Mouse (Mus musculus) left cerebral cortex, adult 8-10 months (tissue): ENCODE results near the gene Parp11. TPM values are rescaled to one million over a fixed set of nuclear protein-coding genes. Genes with fewer than 3 reads are reported as not detected.
"Not testable (repeated sequence)": the region's sequence is repeated elsewhere in the genome, so short reads cannot be mapped to it uniquely, and the experiment has no call there.

Experiments used
- DNase-seq, 2 experiments: peaks; one replicate each; pipeline ENCODE4 v3.0.0; 2022; ENCODE audit warnings: low spot score in 2 of 2
- total RNA-seq, 4 experiments: library from RNA; stranded (reverse); gene quantifications; 2 replicates each; pipeline ENCODE4 v1.2.4; 2022

Gene Parp11
- total RNA-seq, 4 experiments from 2014 or later: 26.2 to 39.0 (median 35.6) TPM

GRCm38 (mm10) chr6:127494357-127494756 lies 47.7 kb downstream of the Parp11 start:
- DNase-seq: no peak

GRCm38 (mm10) chr6:127495251-127495650 lies 48.6 kb downstream of the Parp11 start:
- no peak for DNase-seq

- DNase-seq: no peak
These were observed 49.2 kb downstream of the Parp11 start for GRCm38 (mm10) chr6:127495876-127496275.

DNA sequence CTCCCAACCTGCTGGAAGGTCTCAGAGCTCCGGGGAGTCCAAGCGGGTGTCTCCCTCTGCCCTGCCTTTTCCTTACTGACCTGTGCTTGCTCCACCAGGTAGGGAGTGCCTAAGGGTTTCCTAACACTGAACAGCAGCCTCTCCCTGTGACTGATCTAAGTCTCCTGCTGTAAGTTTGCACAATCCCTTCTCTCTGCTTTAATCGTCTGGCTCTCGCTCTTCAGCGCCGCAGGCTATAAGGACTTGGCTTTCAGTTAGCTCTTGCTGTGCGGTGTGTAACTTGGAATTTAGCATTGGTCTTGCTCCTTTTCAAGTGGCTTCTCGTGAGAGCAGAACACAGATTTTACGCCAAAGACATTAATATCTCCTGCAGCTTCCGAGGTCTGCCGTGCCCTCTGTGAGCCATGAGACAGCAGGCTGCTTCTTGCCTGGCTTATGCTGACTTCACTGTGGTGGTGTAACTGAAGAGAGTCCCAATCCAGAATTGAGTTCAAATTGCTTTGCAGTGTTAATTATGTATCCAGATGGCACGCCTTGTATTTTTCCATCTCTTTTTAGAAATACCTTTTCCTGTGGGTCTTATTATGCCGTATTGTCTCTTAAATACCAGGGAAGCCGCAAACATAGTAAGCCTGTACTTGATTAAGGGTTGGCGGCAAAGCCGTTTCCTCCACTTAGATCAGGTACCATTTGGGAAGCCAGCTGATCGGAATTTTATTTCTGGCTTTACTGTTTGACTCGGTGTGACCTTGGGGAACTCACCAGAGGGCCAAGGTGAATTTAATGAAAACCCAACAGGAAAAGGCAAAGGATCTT lies 50.4 kb downstream of the Parp11 start:
- DNase-seq: no peak

GRCm38 (mm10) chr6:127500119-127500518 lies 53.5 kb downstream of the Parp11 start:
- DNase-seq: no peak

DNA sequence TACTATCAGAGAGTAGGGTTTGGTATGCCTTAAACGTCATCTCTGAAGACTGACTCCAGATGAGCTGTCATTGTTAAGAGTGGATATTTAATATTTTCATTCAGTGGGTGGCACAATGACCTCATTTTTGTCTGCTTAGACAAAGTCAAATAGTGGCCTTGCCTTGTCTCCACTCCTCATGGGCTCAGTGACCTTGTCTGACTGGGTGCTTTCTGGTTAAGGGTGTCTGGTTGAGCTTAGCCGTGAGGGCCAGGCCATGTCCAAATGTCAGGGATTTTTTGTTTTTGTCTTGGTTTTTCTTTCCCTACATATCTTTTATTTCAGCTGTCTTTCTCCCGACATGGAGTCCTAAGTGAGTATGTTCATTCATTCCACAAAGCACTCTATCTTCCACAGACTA lies 54.2 kb downstream of the Parp11 start:
- no peak for DNase-seq

GRCm38 (mm10) chr6:127502530-127502929 lies 55.9 kb downstream of the Parp11 start:
- DNase-seq: no peak

- DNase-seq: not testable (repeated sequence)
These were observed 67.1 kb downstream of the Parp11 start for GRCm38 (mm10) chr6:127513776-127514175.

DNA sequence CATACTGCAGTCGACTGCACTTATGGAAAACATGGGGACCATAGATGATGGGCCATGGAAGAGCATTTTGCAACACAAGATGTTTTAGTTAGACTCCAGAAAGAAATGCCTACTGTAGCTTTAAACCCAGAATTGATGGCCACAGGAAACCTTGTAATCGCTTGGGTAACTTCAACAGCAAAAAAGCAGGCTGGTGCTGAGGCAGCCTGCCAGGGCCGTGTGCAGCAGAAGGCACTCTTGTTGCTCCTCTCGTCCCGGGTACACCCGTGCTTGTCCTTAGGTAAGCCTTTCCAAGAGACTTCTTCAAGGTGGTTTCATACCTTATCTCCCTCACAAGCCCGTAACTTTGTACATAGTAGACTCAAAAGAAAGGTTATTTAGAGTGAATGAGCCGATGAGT lies 74.5 kb downstream of the Parp11 start:
- DNase-seq: no peak

DNA sequence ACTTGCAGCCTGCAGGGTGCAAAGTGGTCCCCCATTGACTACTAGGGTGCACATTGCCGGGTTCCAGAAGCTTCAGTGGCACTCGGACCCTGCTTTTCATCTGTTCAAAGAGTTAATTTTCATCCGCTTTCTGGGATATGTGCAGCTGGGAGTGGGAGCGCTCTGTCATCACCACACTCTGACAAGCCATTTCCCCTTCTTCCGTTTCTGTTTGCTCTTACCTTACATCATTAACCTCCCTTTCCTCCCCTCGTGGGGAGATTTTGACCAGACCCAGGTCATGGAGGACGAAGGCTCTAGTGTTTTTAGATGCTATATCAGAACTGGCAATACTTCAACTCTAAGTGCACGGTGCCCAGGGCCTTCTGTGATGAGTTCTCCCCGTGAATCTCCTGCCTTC lies 75.7 kb downstream of the Parp11 start:
- no peak for DNase-seq

- no peak for DNase-seq
These were observed 77.8 kb downstream of the Parp11 start for GRCm38 (mm10) chr6:127524442-127524841.

DNA sequence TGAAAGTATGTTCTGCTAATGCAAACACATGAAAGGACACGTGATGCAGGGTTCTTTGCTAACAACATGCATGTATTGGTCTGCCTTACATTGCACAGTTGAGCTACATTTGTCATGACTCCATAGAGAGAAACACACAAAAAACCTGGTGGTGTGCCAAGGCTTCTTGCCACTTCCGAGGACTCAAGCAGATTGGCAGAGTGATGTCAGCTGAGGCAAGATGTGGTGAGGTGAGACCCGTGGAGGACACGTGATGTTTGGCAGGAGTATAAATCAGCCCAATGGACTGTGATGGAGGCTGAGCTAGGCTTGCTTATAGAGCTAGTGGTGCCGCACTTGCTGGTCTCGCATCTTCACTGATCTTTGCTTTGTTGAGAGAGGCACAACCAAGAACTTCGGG lies 82.0 kb downstream of the Parp11 start:
- DNase-seq: no peak

DNA sequence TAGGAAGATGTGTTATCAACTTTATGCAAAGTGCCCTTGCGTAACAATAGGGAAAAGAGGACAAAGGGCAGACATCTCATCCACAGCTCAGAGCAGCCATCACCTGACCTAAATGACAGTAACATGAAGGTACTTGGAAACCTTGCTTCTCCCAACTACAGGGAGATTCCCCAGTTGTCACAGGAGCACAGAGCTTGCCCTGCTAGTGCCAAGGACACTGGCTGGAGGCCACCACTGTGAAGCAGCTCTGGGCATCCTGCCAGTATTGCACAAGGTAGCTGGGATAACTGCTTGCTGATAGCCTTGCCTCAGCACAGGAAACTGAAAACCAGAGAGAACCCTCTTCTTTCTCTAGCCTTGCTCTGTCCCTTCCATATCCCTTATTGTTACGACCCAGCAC lies 82.8 kb downstream of the Parp11 start:
- no peak for DNase-seq

DNA sequence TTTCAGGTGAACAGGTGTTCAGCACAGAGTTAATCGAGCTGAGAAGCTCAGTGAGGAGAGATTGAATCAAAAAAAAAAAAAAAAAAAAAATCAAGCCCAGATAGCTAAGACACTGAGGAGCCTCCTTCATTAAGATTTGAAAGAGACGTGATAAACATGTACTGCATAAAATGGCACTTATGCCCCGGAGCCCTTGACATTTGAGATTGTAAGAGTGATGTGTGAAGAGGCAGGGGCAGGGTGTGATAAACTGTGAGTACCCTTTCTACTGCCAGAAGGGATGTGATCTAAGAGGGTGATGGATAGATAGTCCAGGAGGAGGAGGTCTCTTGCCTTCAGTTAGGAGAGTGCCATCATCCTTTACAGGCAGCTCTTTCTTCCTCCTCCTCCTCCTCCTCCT lies 83.6 kb downstream of the Parp11 start:
- DNase-seq: no peak

GRCm38 (mm10) chr6:127531412-127532205 lies 85.0 kb downstream of the Parp11 start:
- DNase-seq: no peak

DNA sequence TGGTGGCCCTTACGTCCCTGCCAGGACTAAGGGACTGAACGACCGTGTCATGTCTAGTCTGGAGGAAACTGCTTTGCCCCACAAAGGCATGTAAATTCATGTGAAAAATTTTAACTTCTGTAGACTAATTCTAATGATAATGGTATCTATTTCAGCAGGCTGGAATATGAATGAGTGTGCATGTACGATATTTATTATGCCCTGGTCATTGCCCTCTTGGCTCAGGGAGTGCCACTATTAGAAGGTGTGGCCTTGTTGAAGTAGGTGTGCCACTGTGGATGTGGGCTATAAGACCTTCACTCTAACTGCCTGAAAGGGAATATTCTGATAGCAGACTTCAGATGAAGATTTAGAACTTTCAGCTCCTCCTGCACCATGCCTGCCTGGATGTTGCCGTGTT lies 85.7 kb downstream of the Parp11 start:
- no peak for DNase-seq

DNA sequence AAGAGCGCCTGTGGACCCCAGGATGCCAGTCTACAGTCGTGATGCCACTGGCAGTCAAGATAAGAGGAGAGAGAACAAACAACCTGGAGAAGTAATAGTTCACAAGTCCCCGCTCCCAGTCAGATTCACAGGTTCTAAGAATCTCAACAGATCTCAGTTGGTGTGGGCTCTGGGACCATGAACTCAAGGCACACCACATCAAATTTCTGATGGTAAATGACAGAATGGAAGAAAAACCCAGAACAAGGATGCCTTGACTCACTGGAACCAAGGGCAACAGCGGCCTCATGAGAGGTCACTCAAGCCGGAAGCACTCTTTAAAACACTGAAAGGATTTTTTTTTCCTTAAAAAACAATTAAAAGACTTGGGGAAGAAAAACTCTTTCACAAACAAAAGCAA lies 87.1 kb downstream of the Parp11 start:
- no peak for DNase-seq

DNA sequence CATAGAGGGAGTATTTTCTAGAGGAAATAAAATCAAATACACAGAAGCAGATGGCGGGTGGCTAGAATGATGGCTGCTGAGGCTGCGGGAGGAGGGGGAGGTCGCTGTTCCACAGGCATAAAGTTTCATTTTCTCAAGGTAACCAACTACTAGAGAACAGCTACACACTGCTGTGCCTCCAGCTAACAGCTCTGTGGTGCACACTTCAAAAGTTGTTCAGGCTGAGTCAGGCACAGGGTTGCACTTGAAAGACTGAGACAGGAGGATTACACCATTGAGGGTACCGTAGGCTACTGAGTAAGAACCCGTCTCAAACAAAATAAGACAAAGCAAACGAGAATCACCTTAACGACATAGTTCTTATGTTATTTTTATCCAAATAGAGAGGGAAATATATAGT lies 90.4 kb downstream of the Parp11 start:
- no peak for DNase-seq

- no peak for DNase-seq
These were observed 91.5 kb downstream of the Parp11 start for GRCm38 (mm10) chr6:127538118-127538517.

- no peak for DNase-seq
These were observed 92.6 kb downstream of the Parp11 start for GRCm38 (mm10) chr6:127539226-127539625.

- DNase-seq: no peak
These were observed 93.0 kb downstream of the Parp11 start for GRCm38 (mm10) chr6:127539659-127540058.

GRCm38 (mm10) chr6:127540517-127540916 lies 93.9 kb downstream of the Parp11 start:
- DNase-seq: no peak
